Mouse (Mus musculus): ENCODE measurements around the gene Nup210. TPM values are rescaled to one million over a fixed set of nuclear protein-coding genes. Genes with fewer than 3 reads are reported as not detected.

Nup210 gene
- polyA plus RNA-seq, 1 experiment from 2014 or later, result 13.1 TPM

- Histone ChIP-seq H3K9ac (replicated peaks; ENCODE audit: low read depth, low read length) (no peak overlapping the region), H3K27me3 (ENCODE audit: control insufficient read depth, insufficient read depth, low read length) (no peaks in the 10 kb centered on the region), H3K27ac (ENCODE audit: low read length) (no peak overlapping the region), H3K4me2 (replicated peaks; ENCODE audit: low read depth, low read length) (no peak overlapping the region), H3K4me1 (ENCODE audit: control insufficient read depth, insufficient read depth, low read length) (peaks cover 18% of the 10 kb centered on the region; the same call in 1 of the 2 replicates), H3K36me3 (ENCODE audit: control insufficient read depth, insufficient read depth, low read length) (no peaks in the 10 kb centered on the region), H3K4me3 (ENCODE audit: low read depth, low read length) (no peak overlapping the region), H3K9me3 (ENCODE audit: control insufficient read depth, low read depth, low read length) (no peaks in the 10 kb centered on the region)
- ATAC-seq (ENCODE audit: insufficient number of reproducible peaks, insufficient read depth, low FRiP score, low read depth), result no peak
- WGBS, result 31% methylated on average over 1 of the region's 1 CpGs
Measured at GRCm38 (mm10) chr6:91115158-91115557, 1.5 kb downstream of the Nup210 start.

- Histone ChIP-seq H3K9me3 (ENCODE audit: control insufficient read depth, low read depth, low read length) (no peaks in the 10 kb centered on the region), H3K9ac (replicated peaks; ENCODE audit: low read depth, low read length) (no peak overlapping the region), H3K27ac (ENCODE audit: low read length) (no peak overlapping the region), H3K4me2 (replicated peaks; ENCODE audit: low read depth, low read length) (no peak overlapping the region), H3K4me3 (ENCODE audit: low read depth, low read length) (no peak overlapping the region), H3K27me3 (ENCODE audit: control insufficient read depth, insufficient read depth, low read length) (no peaks in the 10 kb centered on the region), H3K4me1 (ENCODE audit: control insufficient read depth, insufficient read depth, low read length) (peaks cover 18% of the 10 kb centered on the region; the same call in 1 of the 2 replicates), H3K36me3 (ENCODE audit: control insufficient read depth, insufficient read depth, low read length) (no peaks in the 10 kb centered on the region)
- WGBS, result 23% methylated on average over 2 of the region's 2 CpGs
- no peak for ATAC-seq (ENCODE audit: insufficient number of reproducible peaks, insufficient read depth, low FRiP score, low read depth)
Measured at GRCm38 (mm10) chr6:91114716-91115115, 1.9 kb downstream of the Nup210 start.

- Histone ChIP-seq H3K27me3 (ENCODE audit: control insufficient read depth, insufficient read depth, low read length) (no peaks in the 10 kb centered on the region), H3K4me1 (ENCODE audit: control insufficient read depth, insufficient read depth, low read length) (peaks cover 13% of the 10 kb centered on the region; the same call in 1 of the 2 replicates), H3K4me2 (replicated peaks; ENCODE audit: low read depth, low read length) (no peak overlapping the region), H3K36me3 (ENCODE audit: control insufficient read depth, insufficient read depth, low read length) (no peaks in the 10 kb centered on the region), H3K27ac (ENCODE audit: low read length) (no peak overlapping the region), H3K4me3 (ENCODE audit: low read depth, low read length) (no peak overlapping the region), H3K9ac (replicated peaks; ENCODE audit: low read depth, low read length) (no peak overlapping the region), H3K9me3 (ENCODE audit: control insufficient read depth, low read depth, low read length) (no peaks in the 10 kb centered on the region)
- ATAC-seq (ENCODE audit: insufficient number of reproducible peaks, insufficient read depth, low FRiP score, low read depth), result no peak
- WGBS, result 90% methylated on average over 3 of the region's 3 CpGs
Measured at GRCm38 (mm10) chr6:91111954-91112252, 4.7 kb downstream of the Nup210 start.

- H3K4me1 ChIP-seq (ENCODE audit: control insufficient read depth, insufficient read depth, low read length), result peaks cover 13% of the 10 kb centered on the region; the same call in 1 of the 2 replicates
- no peak for ATAC-seq (ENCODE audit: insufficient number of reproducible peaks, insufficient read depth, low FRiP score, low read depth)
- H3K36me3 ChIP-seq (ENCODE audit: control insufficient read depth, insufficient read depth, low read length), result no peaks in the 10 kb centered on the region
- H3K9me3 ChIP-seq (ENCODE audit: control insufficient read depth, low read depth, low read length), result no peaks in the 10 kb centered on the region
- H3K9ac ChIP-seq (replicated peaks; ENCODE audit: low read depth, low read length), result no peak overlapping the region
- H3K27ac ChIP-seq (ENCODE audit: low read length), result no peak overlapping the region
- H3K4me3 ChIP-seq (ENCODE audit: low read depth, low read length), result no peak overlapping the region
- H3K27me3 ChIP-seq (ENCODE audit: control insufficient read depth, insufficient read depth, low read length), result no peaks in the 10 kb centered on the region
- WGBS, result 81% methylated on average over 10 of the region's 10 CpGs
- no peak overlapping the region for H3K4me2 ChIP-seq (replicated peaks; ENCODE audit: low read depth, low read length)
Measured at GRCm38 (mm10) chr6:91111141-91111953, 5.3 kb downstream of the Nup210 start.

- no peak overlapping the region for H3K27ac ChIP-seq (ENCODE audit: low read length)
- H3K27me3 ChIP-seq (ENCODE audit: control insufficient read depth, insufficient read depth, low read length), result no peaks in the 10 kb centered on the region
- H3K4me1 ChIP-seq (ENCODE audit: control insufficient read depth, insufficient read depth, low read length), result peaks cover 8% of the 10 kb centered on the region; the same call in 1 of the 2 replicates
- no peaks in the 10 kb centered on the region for H3K36me3 ChIP-seq (ENCODE audit: control insufficient read depth, insufficient read depth, low read length)
- no peak overlapping the region for H3K4me3 ChIP-seq (ENCODE audit: low read depth, low read length)
- H3K4me2 ChIP-seq (replicated peaks; ENCODE audit: low read depth, low read length), result no peak overlapping the region
- no peak for ATAC-seq (ENCODE audit: insufficient number of reproducible peaks, insufficient read depth, low FRiP score, low read depth)
- WGBS, result 59% methylated on average over 13 of the region's 13 CpGs
- H3K9ac ChIP-seq (replicated peaks; ENCODE audit: low read depth, low read length), result no peak overlapping the region
- H3K9me3 ChIP-seq (ENCODE audit: control insufficient read depth, low read depth, low read length), result no peaks in the 10 kb centered on the region
Measured at GRCm38 (mm10) chr6:91110323-91111020, 6.2 kb downstream of the Nup210 start.

GRCm38 (mm10) chr6:91109489-91109888, 7.1 kb downstream of the Nup210 start:
- Histone ChIP-seq H3K4me1 (ENCODE audit: control insufficient read depth, insufficient read depth, low read length) (peaks cover 5% of the 10 kb centered on the region; the same call in 1 of the 2 replicates), H3K27ac (ENCODE audit: low read length) (no peak overlapping the region), H3K9me3 (ENCODE audit: control insufficient read depth, low read depth, low read length) (no peaks in the 10 kb centered on the region), H3K9ac (replicated peaks; ENCODE audit: low read depth, low read length) (no peak overlapping the region), H3K4me3 (ENCODE audit: low read depth, low read length) (no peak overlapping the region), H3K36me3 (ENCODE audit: control insufficient read depth, insufficient read depth, low read length) (no peaks in the 10 kb centered on the region), H3K4me2 (replicated peaks; ENCODE audit: low read depth, low read length) (no peak overlapping the region), H3K27me3 (ENCODE audit: control insufficient read depth, insufficient read depth, low read length) (no peaks in the 10 kb centered on the region)
- ATAC-seq (ENCODE audit: insufficient number of reproducible peaks, insufficient read depth, low FRiP score, low read depth), result no peak

GRCm38 (mm10) chr6:91108917-91109450, 7.6 kb downstream of the Nup210 start:
- peaks cover 6% of the 10 kb centered on the region; the same call in 1 of the 2 replicates for H3K4me1 ChIP-seq (ENCODE audit: control insufficient read depth, insufficient read depth, low read length)
- H3K27ac ChIP-seq (ENCODE audit: low read length), result no peak overlapping the region
- no peaks in the 10 kb centered on the region for H3K9me3 ChIP-seq (ENCODE audit: control insufficient read depth, low read depth, low read length)
- no peaks in the 10 kb centered on the region for H3K36me3 ChIP-seq (ENCODE audit: control insufficient read depth, insufficient read depth, low read length)
- ATAC-seq (ENCODE audit: insufficient number of reproducible peaks, insufficient read depth, low FRiP score, low read depth), result no peak
- no peak overlapping the region for H3K4me2 ChIP-seq (replicated peaks; ENCODE audit: low read depth, low read length)
- 89% methylated on average over 2 of the region's 2 CpGs for WGBS
- H3K9ac ChIP-seq (replicated peaks; ENCODE audit: low read depth, low read length), result no peak overlapping the region
- no peak overlapping the region for H3K4me3 ChIP-seq (ENCODE audit: low read depth, low read length)
- no peaks in the 10 kb centered on the region for H3K27me3 ChIP-seq (ENCODE audit: control insufficient read depth, insufficient read depth, low read length)

GRCm38 (mm10) chr6:91108301-91108916, 8.2 kb downstream of the Nup210 start:
- Histone ChIP-seq H3K9ac (replicated peaks; ENCODE audit: low read depth, low read length) (no peak overlapping the region), H3K36me3 (ENCODE audit: control insufficient read depth, insufficient read depth, low read length) (no peaks in the 10 kb centered on the region), H3K4me3 (ENCODE audit: low read depth, low read length) (no peak overlapping the region), H3K27ac (ENCODE audit: low read length) (no peak overlapping the region), H3K27me3 (ENCODE audit: control insufficient read depth, insufficient read depth, low read length) (no peaks in the 10 kb centered on the region), H3K4me2 (replicated peaks; ENCODE audit: low read depth, low read length) (no peak overlapping the region), H3K9me3 (ENCODE audit: control insufficient read depth, low read depth, low read length) (no peaks in the 10 kb centered on the region), H3K4me1 (ENCODE audit: control insufficient read depth, insufficient read depth, low read length) (peaks cover 6% of the 10 kb centered on the region; the same call in 1 of the 2 replicates)
- WGBS, result 82% methylated on average over 3 of the region's 3 CpGs
- no peak for ATAC-seq (ENCODE audit: insufficient number of reproducible peaks, insufficient read depth, low FRiP score, low read depth)
